Mouse (Mus musculus) kidney, postnatal 4 days (tissue): Measurements from ENCODE around the gene Kpna1.
"Not testable (repeated sequence)": the region's sequence is repeated elsewhere in the genome, so short reads cannot be mapped to it uniquely, and the experiment has no call there.

Experiments
- DNase-seq, 2 experiments: peaks; one replicate each; pipeline ENCODE4 v3.0.0; 2021; ENCODE audit warnings: mixed read lengths in 2 of 2

Gene Kpna1

GRCm38 (mm10) chr16:35978450-35978849 lies at the start of gene Kpna1:
Kpna1 (plus strand) TSS chr16:35978750.
- DNase-seq = not testable (repeated sequence)

GRCm38 (mm10) chr16:35932179-35933055 lies 46.1 kb upstream of the Kpna1 start:
- DNase-seq = no peak

- no peak for DNase-seq
These were observed 45.4 kb upstream of the Kpna1 start for GRCm38 (mm10) chr16:35933181-35933580.

GRCm38 (mm10) chr16:35938211-35939151 lies 40.1 kb upstream of the Kpna1 start, which contains the start of the genes Parp9 and Dtx3l:
Parp9 (plus strand) TSS chr16:35938470.
Dtx3l (minus strand) TSS chr16:35939151.
- DNase-seq = peak; percentile 65 to 76

DNA sequence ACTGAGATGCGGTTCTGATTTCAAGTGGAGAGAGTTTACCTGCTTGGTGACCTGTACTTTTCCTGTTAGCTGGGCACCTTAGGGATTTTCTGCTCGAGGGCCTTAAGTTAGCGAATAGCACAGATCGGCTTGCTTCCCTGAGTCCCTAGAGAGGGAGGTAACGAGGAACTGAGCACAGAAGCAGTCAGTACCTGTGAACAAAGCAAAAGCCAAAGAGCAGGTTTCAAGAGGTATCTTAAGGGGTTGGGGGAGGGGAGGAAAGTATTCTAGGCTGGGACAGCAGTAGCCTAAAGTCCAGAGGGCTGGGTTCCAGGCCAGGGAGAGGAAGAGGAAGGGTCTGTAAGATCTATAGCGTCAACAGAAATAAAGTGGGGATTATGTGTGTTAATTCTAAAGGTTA lies 39.3 kb upstream of the Kpna1 start:
- DNase-seq = peak in 1 of 2 experiments; percentile 36

DNA sequence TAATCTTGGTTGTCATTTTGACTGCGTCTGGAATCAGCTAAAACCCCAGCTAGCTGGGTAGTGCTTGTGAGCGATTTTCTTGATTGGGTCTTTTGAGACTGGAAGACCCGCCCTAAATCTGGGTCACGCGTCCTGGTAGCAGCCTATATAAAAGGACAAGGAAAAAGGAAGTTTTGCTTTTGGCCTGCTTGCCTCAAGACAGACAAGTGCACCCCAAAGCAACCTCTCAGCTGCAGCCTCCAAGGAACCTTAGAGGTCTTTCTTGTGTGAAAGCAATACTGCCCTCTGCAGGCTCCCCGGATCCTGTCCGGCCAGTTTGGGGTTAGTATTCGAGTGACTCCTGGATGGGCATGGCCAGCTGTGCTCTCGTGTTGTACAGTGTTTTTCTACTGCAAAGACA lies 38.9 kb upstream of the Kpna1 start:
- peak; percentile 86 to 89 for DNase-seq

DNA sequence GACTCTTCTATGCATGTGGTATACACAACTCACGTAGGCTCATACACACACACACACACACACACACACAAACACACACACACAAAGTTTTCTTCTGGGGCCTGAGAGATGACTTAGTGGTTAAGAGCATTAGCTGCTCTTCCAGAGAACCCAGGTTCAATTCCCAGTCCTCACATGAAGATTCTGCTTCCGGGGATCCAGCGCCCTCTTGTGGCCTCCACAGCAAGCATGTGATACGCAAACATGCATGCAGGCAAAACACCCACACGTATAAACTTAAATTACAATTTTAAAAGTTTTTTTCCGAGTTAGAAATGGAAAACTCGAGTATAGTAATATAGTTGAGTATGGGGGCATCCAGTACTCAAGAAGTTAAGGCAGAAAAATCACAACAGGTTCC lies 37.2 kb upstream of the Kpna1 start:
- DNase-seq = peak; percentile 45 to 51

DNA sequence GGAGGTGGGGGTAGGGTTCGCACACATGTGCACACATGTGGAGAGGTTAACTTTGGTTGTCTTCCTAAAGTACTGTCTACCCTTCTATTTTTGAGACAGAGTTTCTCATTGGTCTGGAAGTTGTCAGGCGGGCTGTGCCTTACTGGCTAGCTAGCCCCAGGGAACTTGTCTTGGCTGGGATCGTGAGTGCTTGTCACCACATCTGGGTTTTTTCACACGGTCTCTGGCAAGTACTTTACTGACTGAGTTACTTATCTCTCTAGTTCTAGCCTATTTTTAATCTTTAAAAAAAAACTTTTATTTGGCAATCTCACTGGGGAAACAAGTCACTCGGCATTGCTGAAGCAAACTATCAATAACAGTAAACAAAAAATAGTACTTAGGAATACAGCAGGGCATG lies 29.3 kb upstream of the Kpna1 start:
- peak; percentile 4 to 19 for DNase-seq

DNA sequence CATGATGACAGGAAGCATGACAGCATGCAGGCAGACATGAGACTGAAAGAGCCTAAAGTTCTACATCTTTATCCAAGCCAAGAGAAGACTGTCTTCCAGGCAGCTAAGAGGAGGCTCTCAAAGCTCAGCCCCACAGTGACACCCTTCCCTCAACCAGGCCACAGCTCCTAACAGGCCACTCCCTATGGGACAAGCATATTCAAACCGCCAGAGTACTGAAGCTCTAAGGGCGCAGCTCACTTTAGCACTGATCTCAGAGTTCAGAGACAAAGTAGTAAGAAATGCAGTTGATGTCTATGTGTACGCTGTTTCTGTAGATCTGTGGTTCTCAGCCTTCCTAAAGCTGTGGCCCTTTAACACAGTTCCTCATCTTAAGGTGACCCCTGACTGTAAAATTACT lies 27.3 kb upstream of the Kpna1 start:
- DNase-seq = no peak

DNA sequence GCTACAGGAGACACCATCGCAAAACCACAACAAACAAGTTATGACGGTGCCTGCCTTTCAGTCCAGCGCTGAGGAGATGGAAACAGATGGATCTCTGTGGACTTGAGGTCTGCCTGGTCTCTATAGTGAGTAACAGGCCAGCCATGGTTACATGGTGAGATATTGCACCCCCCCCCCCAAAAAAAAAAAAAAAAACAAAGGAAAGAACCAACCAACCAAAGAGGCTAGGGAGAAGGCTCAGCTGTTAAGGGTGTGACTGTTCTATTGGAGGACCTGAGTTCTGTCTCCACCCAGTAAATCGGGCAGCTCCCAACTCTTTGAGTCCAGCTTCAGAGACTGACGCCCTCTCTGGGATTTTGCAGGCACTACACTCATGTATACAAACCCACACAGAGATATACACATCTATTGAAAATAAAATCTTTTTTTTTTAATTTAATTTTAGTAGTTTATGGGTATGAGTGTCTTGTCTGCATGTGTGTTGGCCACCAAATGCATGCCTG lies 25.9 kb upstream of the Kpna1 start:
- DNase-seq = no peak

GRCm38 (mm10) chr16:35965991-35966390 lies 12.6 kb upstream of the Kpna1 start:
- DNase-seq = not testable (repeated sequence)

GRCm38 (mm10) chr16:35966411-35967115 lies 12.0 kb upstream of the Kpna1 start:
- DNase-seq = no peak

GRCm38 (mm10) chr16:35967319-35967718 lies 11.2 kb upstream of the Kpna1 start:
- DNase-seq = no peak

DNA sequence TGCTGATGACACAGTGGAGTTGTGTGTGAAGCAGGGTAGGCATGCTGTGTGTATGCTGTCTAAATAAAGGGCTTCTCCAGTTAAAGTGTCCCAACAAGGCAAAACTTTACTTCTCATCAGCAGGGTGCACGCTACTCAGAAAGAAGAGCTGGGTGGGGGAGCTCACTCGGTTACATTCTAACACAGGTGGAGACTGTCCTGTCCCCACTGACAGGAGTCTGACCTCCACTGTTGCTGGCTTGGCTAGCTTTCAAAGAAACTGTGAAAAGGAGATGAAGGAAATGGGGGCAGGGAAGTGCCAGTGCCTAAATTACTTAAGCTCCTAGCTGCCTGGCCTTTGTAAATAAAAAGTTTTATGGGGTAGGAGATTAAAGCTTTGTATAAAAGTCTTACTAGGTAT lies 10.4 kb upstream of the Kpna1 start:
- DNase-seq = no peak

GRCm38 (mm10) chr16:35974021-35974420 lies 4.5 kb upstream of the Kpna1 start:
- DNase-seq = no peak

DNA sequence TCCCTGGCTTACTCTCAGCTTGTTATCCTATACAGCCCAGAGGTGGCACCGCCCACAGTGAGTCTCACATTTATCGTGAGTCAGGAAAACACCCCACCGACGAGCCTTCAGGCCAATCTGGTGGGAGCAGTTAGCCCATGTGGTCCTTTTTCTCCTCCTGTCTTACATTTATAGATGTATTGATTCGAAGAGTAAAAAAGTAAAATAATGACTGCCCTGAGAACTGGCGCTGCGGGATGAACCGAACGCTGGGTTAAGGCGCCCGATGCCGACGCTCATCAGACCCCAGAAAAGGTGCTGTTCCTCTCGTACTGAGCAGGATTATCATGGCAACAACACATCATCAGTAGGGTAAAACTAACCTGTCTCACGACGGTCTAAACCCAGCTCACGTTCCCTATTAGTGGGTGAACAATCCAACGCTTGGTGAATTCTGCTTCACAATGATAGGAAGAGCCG lies 2.8 kb downstream of the Kpna1 start:
- DNase-seq = peak; percentile 99 to 100

- no peak for DNase-seq
These were observed 4.0 kb downstream of the Kpna1 start for GRCm38 (mm10) chr16:35982506-35982901.

GRCm38 (mm10) chr16:35982902-35983516 lies 4.5 kb downstream of the Kpna1 start:
- DNase-seq = peak; percentile 90 to 95

DNA sequence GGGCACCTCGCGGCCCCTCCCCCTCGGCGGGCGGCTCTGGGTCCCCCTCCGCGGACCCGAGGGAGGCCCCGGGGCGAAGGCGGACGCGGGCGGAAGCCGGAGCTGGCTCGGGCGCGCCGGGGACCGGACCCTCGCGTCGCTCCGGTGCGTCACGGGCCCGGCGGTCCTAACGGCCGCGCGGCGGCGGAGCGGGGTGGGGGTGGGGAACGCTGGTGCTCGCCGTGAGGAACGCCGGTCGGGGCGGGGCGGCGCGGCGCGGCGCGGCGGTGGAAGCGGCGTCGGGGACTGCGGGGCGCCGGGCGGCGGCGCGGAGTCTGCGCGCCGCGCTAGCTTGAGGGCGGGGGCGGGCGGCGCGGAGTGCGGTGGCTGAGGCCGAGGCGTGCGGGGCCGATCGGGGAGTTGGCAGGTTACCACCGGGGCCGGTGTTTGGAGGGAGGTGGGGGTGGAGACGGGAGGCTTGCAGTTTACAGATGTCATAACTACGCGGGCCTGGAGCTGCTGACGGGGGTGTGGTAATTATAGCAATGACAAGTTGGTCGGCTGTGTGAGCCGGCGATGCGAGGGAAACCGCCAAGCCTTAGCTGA lies 5.1 kb downstream of the Kpna1 start:
- peak; percentile 65 to 79 for DNase-seq

DNA sequence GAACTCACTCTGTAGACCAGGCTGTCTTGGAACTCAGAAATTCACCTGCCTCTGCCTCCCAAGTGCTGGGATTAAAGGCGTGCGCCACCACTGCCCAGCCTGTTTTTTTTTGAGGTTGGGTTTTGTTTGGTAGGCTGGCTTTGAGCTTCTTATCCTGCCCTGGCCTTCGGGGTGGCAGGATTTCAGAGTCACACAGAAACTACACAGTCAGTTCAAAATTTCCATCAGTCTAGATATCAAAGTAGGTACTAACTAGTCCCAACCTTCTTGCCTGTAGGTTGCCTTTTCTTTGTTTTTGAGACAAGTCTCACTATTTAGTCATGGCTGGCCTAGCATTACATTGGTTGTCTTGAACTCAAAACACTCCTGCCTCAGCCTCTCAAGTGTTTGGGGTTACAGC lies 5.9 kb downstream of the Kpna1 start:
- DNase-seq = no peak

DNA sequence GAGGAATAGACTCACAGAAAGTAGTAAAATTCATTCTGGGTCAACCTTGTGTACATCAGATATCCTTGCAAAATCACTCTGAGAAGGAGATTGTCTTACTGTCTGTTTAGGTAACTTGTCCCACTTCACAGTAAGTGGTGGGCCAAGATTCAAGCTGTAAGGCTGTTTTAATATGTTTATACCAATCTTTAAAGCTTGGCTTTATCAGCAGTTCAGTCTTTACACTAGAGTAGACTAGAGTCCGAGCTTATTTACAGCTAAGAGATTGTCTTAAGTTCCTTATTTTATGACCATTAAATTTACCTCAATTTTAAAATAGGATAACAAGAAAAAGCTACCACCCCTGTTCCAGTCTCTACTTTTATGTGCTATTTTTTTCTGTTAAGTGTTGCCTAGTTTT lies 9.4 kb downstream of the Kpna1 start:
- no peak for DNase-seq

- DNase-seq = no peak
These were observed 13.8 kb downstream of the Kpna1 start for GRCm38 (mm10) chr16:35992391-35992790.
